9 mouse cellular contexts compared by ENCODE assay signal in the genomic region with DNA sequence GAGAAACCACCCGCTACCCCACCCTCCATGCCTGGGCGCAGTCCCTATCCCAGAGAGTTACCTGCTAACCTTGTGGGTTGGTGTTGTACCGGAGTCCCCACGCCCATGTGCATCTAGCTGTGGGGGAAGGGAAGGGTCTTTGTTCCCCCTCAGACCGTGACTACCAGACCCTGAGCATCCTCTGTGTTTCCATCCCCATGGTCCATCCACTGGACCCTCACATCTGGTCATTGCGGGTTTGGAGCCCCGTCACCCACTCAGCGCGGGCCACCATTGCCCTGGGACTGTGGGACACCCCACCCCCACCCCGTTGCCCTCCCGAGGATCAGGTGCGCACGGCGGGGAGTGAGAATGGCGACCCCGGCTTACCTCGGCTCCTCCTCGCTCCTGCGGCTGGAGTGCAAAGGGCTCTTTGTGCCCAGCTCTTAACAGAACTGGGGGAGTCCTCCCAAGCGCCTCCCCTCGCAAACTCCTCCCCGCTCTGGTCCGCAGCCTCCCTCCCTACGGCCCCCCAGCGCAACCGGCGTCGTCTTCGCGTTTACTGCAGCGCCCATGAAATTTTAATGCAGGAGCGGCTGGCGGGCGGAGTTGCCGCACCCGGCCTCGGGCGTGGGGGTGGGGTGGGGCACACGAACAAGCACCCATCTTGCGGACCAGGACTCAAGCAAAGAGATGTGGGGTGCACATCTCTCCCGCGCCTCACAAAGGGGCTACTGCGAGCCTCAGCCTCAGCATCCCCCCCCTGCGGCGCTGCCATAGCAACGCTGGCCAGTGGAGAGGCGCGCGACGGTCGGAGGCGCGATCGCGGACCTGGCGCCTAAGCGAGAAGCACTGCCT. TPM values are rescaled to one million over a fixed set of nuclear protein-coding genes. Genes with fewer than 3 reads are reported as not detected.
DNase-seq lines count a peak whose midpoint lies in the region; ATAC-seq and TF ChIP-seq lines count a peak whose summit lies in the region.
"Had no signal": no experiment of that assay in that cellular context is flagged by ENCODE, and none has a peak within 500 bp of the region (broad histone marks: within the 10 kb centered on the region; RNA-seq: fewer than 3 reads in every experiment).

No protein-coding gene starts in this region.

- peaks cover 11% of the 10 kb centered on the region; the same call in 1 of the 2 replicates for H3K4me1 ChIP-seq in kidney, embryonic 14.5 days (ENCODE audit: control insufficient read depth, insufficient read depth, low read length)
- no peaks in the 10 kb centered on the region for H3K4me1 ChIP-seq in kidney, adult 2 months (ENCODE audit: control insufficient read depth, insufficient read depth, low read length)
- H3K4me1 ChIP-seq in hindbrain, embryonic 15.5 days (replicated peaks), result peaks cover 44% of the 10 kb centered on the region
- H3K4me1 ChIP-seq in liver, embryonic 13.5 days (replicated peaks), result peaks cover 10% of the 10 kb centered on the region

- no peak overlapping the region for H3K27ac ChIP-seq in kidney, embryonic 14.5 days (ENCODE audit: low read depth, low read length)
- no peak overlapping the region for H3K27ac ChIP-seq in kidney, adult 2 months (ENCODE audit: insufficient read depth, low read depth, low read length)
- H3K27ac ChIP-seq in hindbrain, embryonic 15.5 days (replicated peaks), result peak overlapping the region; percentile 95
- no peak overlapping the region for H3K27ac ChIP-seq in liver, embryonic 13.5 days

- no peaks in the 10 kb centered on the region for H3K9me3 ChIP-seq in kidney, embryonic 14.5 days (ENCODE audit: control insufficient read depth, low read length)
- no peaks in the 10 kb centered on the region for H3K9me3 ChIP-seq in hindbrain, embryonic 15.5 days
- no peaks in the 10 kb centered on the region for H3K9me3 ChIP-seq in liver, embryonic 13.5 days (replicated peaks)

- peak overlapping the region; percentile 40; the same call in 1 of the 2 replicates for H3K9ac ChIP-seq in kidney, embryonic 14.5 days (ENCODE audit: low read depth, low read length)
- peak overlapping the region; percentile 92 for H3K9ac ChIP-seq in hindbrain, embryonic 15.5 days
- H3K9ac ChIP-seq in liver, embryonic 13.5 days, result no peak overlapping the region

- DNase-seq in kidney, adult 2 months, result no peak
- DNase-seq in embryo, embryonic 9.5 days (ENCODE audit: extremely low spot score), result peak; percentile 68
- DNase-seq in liver, embryonic 13.5 days, result no peak
- peak; percentile 79 for DNase-seq in right cerebral cortex, postnatal 4 days
- no peak for DNase-seq in adrenal gland, adult 2 months
- DNase-seq in gastrocnemius, postnatal 4 days (ENCODE audit: low spot score in 2 of 2), result no peak

- 1% methylated on average over 57 of the region's 57 CpGs for WGBS in kidney, embryonic 14.5 days
- WGBS in kidney, adult 2 months, result 1% methylated on average over 57 of the region's 57 CpGs
- WGBS in hindbrain, embryonic 15.5 days, result under 1% methylated on average over 56 of the region's 57 CpGs
- WGBS in liver, embryonic 13.5 days (ENCODE audit: insufficient replicate concordance), result 3% methylated on average over 57 of the region's 57 CpGs

- no peaks in the 10 kb centered on the region for H3K36me3 ChIP-seq in kidney, embryonic 14.5 days (ENCODE audit: control insufficient read depth, insufficient read depth, low read length)
- H3K36me3 ChIP-seq in kidney, adult 2 months (ENCODE audit: control insufficient read depth, insufficient read depth, low read length), result no peaks in the 10 kb centered on the region
- peaks cover 10% of the 10 kb centered on the region; the same call in 1 of the 2 replicates for H3K36me3 ChIP-seq in hindbrain, embryonic 15.5 days
- no peaks in the 10 kb centered on the region for H3K36me3 ChIP-seq in liver, embryonic 13.5 days

- peak; percentile 48 for ATAC-seq in kidney, embryonic 14.5 days (ENCODE audit: low FRiP score, low TSS enrichment)
- peak; percentile 86 for ATAC-seq in hindbrain, embryonic 15.5 days (ENCODE audit: low FRiP score, low read depth)
- ATAC-seq in liver, embryonic 13.5 days (ENCODE audit: low read depth), result no peak

- peaks cover 54% of the 10 kb centered on the region for H3K27me3 ChIP-seq in kidney, embryonic 14.5 days (ENCODE audit: control insufficient read depth, insufficient read depth, low read length)
- H3K27me3 ChIP-seq in kidney, adult 2 months (replicated peaks; ENCODE audit: control insufficient read depth, insufficient read depth, low read length), result peaks cover 4% of the 10 kb centered on the region; the same call in 1 of the 2 replicates
- no peaks in the 10 kb centered on the region for H3K27me3 ChIP-seq in hindbrain, embryonic 15.5 days
- peaks cover 79% of the 10 kb centered on the region for H3K27me3 ChIP-seq in liver, embryonic 13.5 days

- TF ChIP-seq POLR2A in kidney, adult 2 months (IDR thresholded peaks at IDR 0.05; ENCODE audit: low read depth, low read length), result no peak

- no peak for TF ChIP-seq CTCF in kidney, adult 2 months (conservative IDR thresholded peaks at IDR 0.05; ENCODE audit: insufficient read depth, insufficient read length, low read depth, low read length)

- H3K4me3 ChIP-seq in kidney, embryonic 14.5 days (ENCODE audit: low read length), result peak overlapping the region; percentile 41
- no peak overlapping the region for H3K4me3 ChIP-seq in kidney, adult 2 months (ENCODE audit: insufficient read depth, low read depth, low read length)
- peak overlapping the region; percentile 72 for H3K4me3 ChIP-seq in hindbrain, embryonic 15.5 days
- H3K4me3 ChIP-seq in liver, embryonic 13.5 days (replicated peaks), result 0 out of 2 replicates have a peak overlapping the region, but pooled peaks have one; percentile 1

- H3K4me2 ChIP-seq in kidney, embryonic 14.5 days (replicated peaks; ENCODE audit: low read depth, low read length), result peak overlapping the region; percentile 61
- H3K4me2 ChIP-seq in hindbrain, embryonic 15.5 days, result peak overlapping the region; percentile 93
- 0 out of 2 replicates have a peak overlapping the region, but pooled peaks have one; percentile 17 for H3K4me2 ChIP-seq in liver, embryonic 13.5 days

RNA-seq across cellular contexts. Expression of a gene that starts 23.9 kb away (rescaled TPM):
- polyA plus RNA-seq in kidney, embryonic 14.5 days (2014; fragmentation: Nextera tagmentation; extraction: Ambion mirVana), result 0.83 and 1.4 TPM in 2 replicates
- 0.35 TPM in 1 of 2 replicates, not detected in the other for polyA plus RNA-seq in kidney, adult 2 months (2012; rRNA removed)
- 1.4 and 1.5 TPM in 2 replicates for polyA plus RNA-seq in hindbrain, embryonic 15.5 days (2015; fragmentation: Nextera tagmentation; extraction: Ambion mirVana)
- 0.33 and 0.60 TPM in 2 replicates for polyA plus RNA-seq in liver, embryonic 13.5 days (2015; fragmentation: Nextera tagmentation; extraction: Ambion mirVana)
- 10 to 100 TPM; 70.5 to 74.9 TPM for total RNA-seq in adrenal gland, adult 2 months (2021)
- polyA plus RNA-seq in adrenal gland, adult 2 months (2012; rRNA removed), result 58.4 and 91.5 TPM in 2 replicates
- total RNA-seq in gastrocnemius, postnatal 4 days (2021), result under 1 TPM; 0.91 to 0.98 TPM

RNA-seq across cellular contexts. Expression of a gene that starts 27.2 kb away (rescaled TPM):
- polyA plus RNA-seq in kidney, embryonic 14.5 days (2014; fragmentation: Nextera tagmentation; extraction: Ambion mirVana), result 0.83 and 1.0 TPM in 2 replicates
- 0.14 TPM in 1 of 2 replicates, not detected in the other for polyA plus RNA-seq in kidney, adult 2 months (2012; rRNA removed)
- 3.9 and 5.3 TPM in 2 replicates for polyA plus RNA-seq in hindbrain, embryonic 15.5 days (2015; fragmentation: Nextera tagmentation; extraction: Ambion mirVana)
- 0.23 and 0.30 TPM in 2 replicates for polyA plus RNA-seq in liver, embryonic 13.5 days (2015; fragmentation: Nextera tagmentation; extraction: Ambion mirVana)
- total RNA-seq in adrenal gland, adult 2 months (2021), result 1 to 10 TPM; 2.9 to 3.2 TPM
- 5.3 and 6.7 TPM in 2 replicates for polyA plus RNA-seq in adrenal gland, adult 2 months (2012; rRNA removed)
- under 1 TPM; 0.64 to 0.70 TPM for total RNA-seq in gastrocnemius, postnatal 4 days (2021)
- total RNA-seq: liver, adult 2 months had no signal
- polyA plus RNA-seq: liver, adult 2 months had no signal

RNA-seq across cellular contexts. Expression of a gene that starts 48.0 kb away (rescaled TPM):
- polyA plus RNA-seq in kidney, embryonic 14.5 days (2014; fragmentation: Nextera tagmentation; extraction: Ambion mirVana), result 39.9 and 50.3 TPM in 2 replicates
- 37.6 and 42.0 TPM in 2 replicates for polyA plus RNA-seq in kidney, adult 2 months (2012; rRNA removed)
- 28.5 and 31.8 TPM in 2 replicates for polyA plus RNA-seq in hindbrain, embryonic 15.5 days (2015; fragmentation: Nextera tagmentation; extraction: Ambion mirVana)
- 35.4 and 36.0 TPM in 2 replicates for polyA plus RNA-seq in liver, embryonic 13.5 days (2015; fragmentation: Nextera tagmentation; extraction: Ambion mirVana)
- total RNA-seq in adrenal gland, adult 2 months (2021), result 100 to 1,000 TPM; 154 to 322 TPM
- polyA plus RNA-seq in adrenal gland, adult 2 months (2012; rRNA removed), result 222 and 270 TPM in 2 replicates
- total RNA-seq in gastrocnemius, postnatal 4 days (2021), result 10 to 100 TPM; 25.4 to 26.2 TPM

Comparison
In these comparisons a context has a peak if more than half of its experiments do, and no peak if none do; other contexts are left out.
1. H3K4me2 ChIP-seq: peak in every context shown above with its lines; median percentile 93 in hindbrain, embryonic 15.5 days; 61 in kidney, embryonic 14.5 days; 17 in liver, embryonic 13.5 days.
2. DNase-seq: peak in embryo, embryonic 9.5 days (single experiment) and right cerebral cortex, postnatal 4 days (single experiment); none in kidney, adult 2 months (single experiment), liver, embryonic 13.5 days (single experiment), adrenal gland, adult 2 months (single experiment) and gastrocnemius, postnatal 4 days (0 of 2).
3. RNA of a gene that starts 23.9 kb away (polyA plus RNA-seq): 58.4 to 91.5 TPM in adrenal gland, adult 2 months; 1.4 to 1.5 TPM in hindbrain, embryonic 15.5 days, 0.83 to 1.4 TPM in kidney, embryonic 14.5 days, 0.33 to 0.60 TPM in liver, embryonic 13.5 days and 0.35 TPM in kidney, adult 2 months; every median in the first group is over 10 times any median in the second.